Mouse (Mus musculus): ENCODE data around the gene Arhgef40. TPM values are rescaled to one million over a fixed set of nuclear protein-coding genes. Genes with fewer than 3 reads are reported as not detected.

Gene Arhgef40
- polyA plus RNA-seq, 1 experiment from 2014 or later, result 45.8 TPM

Other genes starting within 250 kb of the Arhgef40 start
- gene Ang4, start 211.1 kb upstream of the Arhgef40 start, polyA plus RNA-seq (2015; fragmentation: Nextera tagmentation; extraction: Ambion mirVana), result 0.28 TPM in 1 of 2 replicates, not detected in the other
- not detected in 2 replicates for gene AY358078, start 184.7 kb upstream of the Arhgef40 start, polyA plus RNA-seq (2015; fragmentation: Nextera tagmentation; extraction: Ambion mirVana)
- not detected in 2 replicates for gene Ear6, start 131.0 kb upstream of the Arhgef40 start, polyA plus RNA-seq (2015; fragmentation: Nextera tagmentation; extraction: Ambion mirVana)
- gene Mettl17, start 99.9 kb upstream of the Arhgef40 start, polyA plus RNA-seq (2015; fragmentation: Nextera tagmentation; extraction: Ambion mirVana), result 37.8 and 42.1 TPM in 2 replicates
- gene Slc39a2, start 91.8 kb upstream of the Arhgef40 start, polyA plus RNA-seq (2015; fragmentation: Nextera tagmentation; extraction: Ambion mirVana), result 0.31 and 0.38 TPM in 2 replicates
- 421 and 437 TPM in 2 replicates for gene Ndrg2, start 70.6 kb upstream of the Arhgef40 start, polyA plus RNA-seq (2015; fragmentation: Nextera tagmentation; extraction: Ambion mirVana)
- not detected in 2 replicates for gene Tppp2, start 66.3 kb upstream of the Arhgef40 start, polyA plus RNA-seq (2015; fragmentation: Nextera tagmentation; extraction: Ambion mirVana)
- not detected in 2 replicates for gene Rnase13, start 61.9 kb upstream of the Arhgef40 start, polyA plus RNA-seq (2015; fragmentation: Nextera tagmentation; extraction: Ambion mirVana)
- 0.67 and 1.3 TPM in 2 replicates for gene Tmem253, start 30.9 kb downstream of the Arhgef40 start, polyA plus RNA-seq (2015; fragmentation: Nextera tagmentation; extraction: Ambion mirVana)
- gene Zfp219, start 36.0 kb downstream of the Arhgef40 start, polyA plus RNA-seq (2015; fragmentation: Nextera tagmentation; extraction: Ambion mirVana), result 18.7 and 19.7 TPM in 2 replicates
- not detected in 2 replicates for gene Olfr221, start 57.7 kb downstream of the Arhgef40 start, polyA plus RNA-seq (2015; fragmentation: Nextera tagmentation; extraction: Ambion mirVana)
- 337 and 412 TPM in 2 replicates for gene Hnrnpc, start 119.3 kb downstream of the Arhgef40 start, polyA plus RNA-seq (2015; fragmentation: Nextera tagmentation; extraction: Ambion mirVana)
- gene Rpgrip1, start 126.0 kb downstream of the Arhgef40 start, polyA plus RNA-seq (2015; fragmentation: Nextera tagmentation; extraction: Ambion mirVana), result 24.7 and 29.5 TPM in 2 replicates
- 26.4 and 28.1 TPM in 2 replicates for gene Supt16, start 212.7 kb downstream of the Arhgef40 start, polyA plus RNA-seq (2015; fragmentation: Nextera tagmentation; extraction: Ambion mirVana)

All from heart, embryonic 16.5 days (tissue).